Mouse (Mus musculus) embryonic fibroblast, embryonic 13.5 days (primary cell): Measurements from ENCODE around the gene Olfr56.
"Not testable (repeated sequence)": the region's sequence is repeated elsewhere in the genome, so short reads cannot be mapped to it uniquely, and the experiment has no call there.

Experiments
- CTCF ChIP-seq: IDR thresholded peaks from 2 replicates; pipeline ENCODE4 v1.5.1; 2011; ENCODE audit warnings: mild to moderate bottlenecking, control low read depth, low read length, moderate library complexity, borderline replicate concordance; ENCODE audit not compliant: insufficient read depth
- POLR2A ChIP-seq: IDR thresholded peaks from 2 replicates; pipeline ENCODE4 v1.6.1; 2011; ENCODE audit warnings: low read depth, mild to moderate bottlenecking, control low read depth, low read length, moderate library complexity

GRCm38 (mm10) chr11:48935291-48935690, 43.4 kb upstream of the Olfr56 start:
- not testable (repeated sequence) for TF ChIP-seq POLR2A, CTCF
